Mouse (Mus musculus) heart, postnatal 10 days (tissue): Measurements from ENCODE around the gene Irf1. TPM values are rescaled to one million over a fixed set of nuclear protein-coding genes. Genes with fewer than 3 reads are reported as not detected.

Source experiments
- DNase-seq, 2 experiments: peaks; one replicate each; pipeline ENCODE4 v3.0.0; 2021
- intact Hi-C: fragments of 180-260 bp; cut with DNase I; formaldehyde crosslinking; loops from one replicate; pipeline ENCODE4 v1.15.1; 2025
- total RNA-seq, 2 experiments: library from RNA; stranded (reverse); gene quantifications; 2 replicates each; pipeline ENCODE4 v1.2.3; 2021

The Irf1 gene
- total RNA-seq, 2 experiments from 2014 or later: 15.3 to 18.4 TPM

DNA sequence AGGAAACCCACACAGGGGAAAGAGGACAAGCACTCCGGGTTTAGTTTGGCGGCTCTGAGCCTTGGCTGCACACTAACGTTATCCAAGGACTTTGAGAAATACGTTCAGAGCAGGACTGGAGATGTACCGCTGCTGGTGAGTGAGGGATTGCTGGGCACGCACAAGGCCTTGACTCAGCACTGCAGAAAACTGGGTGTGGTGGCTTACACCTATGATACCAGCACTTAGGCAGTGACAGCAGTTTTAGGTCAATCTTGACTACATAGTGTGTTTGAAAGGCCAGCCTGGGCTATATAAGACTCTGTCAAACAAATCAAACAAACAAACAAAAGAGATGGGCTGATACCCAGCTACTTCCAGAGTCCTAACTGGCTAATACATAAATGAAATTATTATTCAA lies 33.7 kb downstream of the Irf1 start:
- intact Hi-C loops: no loop called here
- DNase-seq: no peak

DNA sequence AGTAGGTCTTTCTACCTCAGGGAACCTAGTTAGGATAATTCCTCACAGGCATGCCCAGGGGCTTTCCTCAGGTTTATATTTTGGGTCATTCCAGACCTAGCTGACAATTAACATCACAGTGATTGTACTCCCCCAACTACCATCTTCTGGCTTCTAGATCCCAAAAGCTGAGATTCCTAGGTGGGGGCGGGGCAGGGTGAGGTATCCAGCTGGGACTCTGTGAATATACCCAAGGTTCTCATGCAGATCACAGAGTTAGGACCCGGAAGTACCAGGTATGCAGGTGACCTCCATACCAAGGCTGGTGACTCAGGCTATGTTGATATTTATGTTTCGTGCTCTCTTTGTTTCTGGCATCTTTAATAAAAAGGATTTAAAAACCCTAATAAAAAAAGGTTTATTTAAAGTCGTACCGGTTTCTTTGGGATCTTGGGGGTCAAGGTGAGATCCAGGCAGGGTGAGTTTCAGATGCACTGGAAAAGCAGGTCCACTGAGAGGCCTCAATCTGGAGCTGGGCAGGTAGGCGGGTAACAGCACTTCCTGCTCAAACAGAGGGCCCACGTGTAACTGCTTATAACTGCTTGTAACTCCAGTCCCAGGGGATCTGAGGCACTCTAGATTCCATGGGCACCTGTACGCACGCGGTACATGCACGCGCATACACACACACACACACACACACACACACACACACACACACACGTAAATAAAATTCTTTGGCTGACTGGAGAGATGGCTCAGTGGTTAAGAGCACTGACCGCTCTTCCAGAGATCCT lies 34.9 kb downstream of the Irf1 start:
- intact Hi-C loops: no loop called here
- DNase-seq: no peak

DNA sequence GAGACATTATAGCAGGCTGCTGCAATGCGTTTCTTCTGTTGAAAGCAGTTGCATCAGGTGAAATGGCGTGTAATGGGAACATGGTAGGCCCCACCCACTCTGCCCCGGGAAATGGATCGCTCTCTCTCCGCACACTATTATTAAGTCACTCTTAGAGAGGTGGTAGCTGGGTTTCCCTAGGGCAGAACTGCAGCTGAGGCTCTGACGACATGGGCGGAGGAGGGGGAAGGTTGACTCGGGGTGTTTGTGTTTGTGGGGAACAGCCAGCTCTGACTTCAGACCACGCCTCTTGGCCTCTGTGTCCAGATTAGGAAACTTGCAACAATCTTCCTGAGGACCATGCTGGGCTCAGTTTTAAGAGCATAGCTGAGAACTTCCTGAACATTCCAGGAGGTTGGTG lies 36.0 kb downstream of the Irf1 start:
- peak; percentile 51 to 58 for DNase-seq
- intact Hi-C loops: no loop called here

- no peak for DNase-seq
- intact Hi-C loops: no loop called here
Measured at GRCm38 (mm10) chr11:53809354-53809753, 39.5 kb downstream of the Irf1 start.

DNA sequence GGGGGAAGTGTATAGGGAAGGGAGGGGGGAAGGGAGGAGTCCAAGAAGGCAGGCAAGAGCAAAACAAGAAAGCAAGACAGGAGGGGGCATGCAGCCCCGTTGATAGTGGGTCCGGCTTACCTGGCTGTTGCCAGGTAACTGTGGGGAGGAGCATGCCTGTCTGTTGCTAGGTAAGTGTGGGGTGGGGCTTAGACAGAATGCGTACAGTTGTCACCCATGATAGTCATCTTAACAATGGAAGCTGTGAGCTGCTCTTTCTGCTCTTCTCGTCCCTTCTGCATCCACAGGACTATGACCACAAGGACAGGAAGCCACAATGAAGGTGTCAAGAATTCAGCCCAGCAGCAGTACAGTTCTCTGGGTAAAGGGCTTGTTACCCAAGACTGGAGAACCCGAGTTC lies 40.3 kb downstream of the Irf1 start:
- no peak for DNase-seq
- intact Hi-C loops: no loop called here

DNA sequence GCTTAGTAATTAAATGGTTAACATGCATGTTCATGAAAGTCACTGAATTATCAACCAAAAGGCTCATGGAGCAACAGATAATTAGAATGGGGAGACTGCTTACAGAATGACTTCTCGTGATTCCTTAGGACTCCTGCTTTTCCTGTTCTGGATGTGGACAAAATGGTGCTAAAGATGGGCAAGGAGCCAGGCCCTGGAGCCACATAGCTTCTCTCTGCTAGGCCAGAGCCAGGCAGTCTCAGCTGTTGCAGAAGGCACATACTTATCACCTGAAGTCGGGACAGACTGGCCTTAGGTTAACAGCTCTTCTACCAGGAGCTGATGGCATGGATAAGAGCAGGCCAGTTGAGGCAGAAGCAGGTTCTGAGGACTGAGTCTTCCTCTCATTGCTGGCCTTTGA lies 40.9 kb downstream of the Irf1 start:
- no peak for DNase-seq
- intact Hi-C loops: no loop called here

GRCm38 (mm10) chr11:53811312-53811711 lies 41.5 kb downstream of the Irf1 start:
- intact Hi-C loops: no loop called here

GRCm38 (mm10) chr11:53813001-53813868 lies 43.4 kb downstream of the Irf1 start:
- intact Hi-C loops: no loop called here

More at GRCm38 (mm10) chr11:53811312-53811711, 41.5 kb downstream of the Irf1 start:
- no peak for DNase-seq

DNA sequence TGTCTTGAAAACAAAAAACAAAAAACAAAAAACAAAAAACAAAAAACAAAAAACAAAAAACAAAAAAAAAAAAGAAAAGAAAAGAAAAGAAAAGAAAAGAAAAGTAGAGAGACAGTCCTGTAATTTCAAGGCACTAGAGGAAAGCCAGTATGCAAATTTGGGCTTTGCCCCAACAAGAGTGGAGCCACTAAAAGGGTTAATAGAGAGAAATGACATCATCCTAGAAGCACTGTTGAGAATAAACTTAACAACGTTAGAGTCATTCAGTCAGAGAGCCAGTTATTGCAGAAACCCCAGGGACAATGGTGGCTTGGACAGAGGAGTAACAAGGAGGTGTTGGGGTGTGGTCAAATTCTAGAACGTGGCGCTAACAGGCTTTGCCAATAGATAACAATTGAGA lies 45.0 kb downstream of the Irf1 start:
- intact Hi-C loops: no loop called here
- DNase-seq: no peak

More at GRCm38 (mm10) chr11:53813001-53813868, 43.4 kb downstream of the Irf1 start:
- peak; percentile 64 to 75 for DNase-seq

GRCm38 (mm10) chr11:53816841-53817375 lies 47.1 kb downstream of the Irf1 start:
- no peak for DNase-seq
- intact Hi-C loops: no loop called here

- intact Hi-C loops: no loop called here
- DNase-seq: peak in 1 of 2 experiments; percentile 60
Measured at GRCm38 (mm10) chr11:53818794-53819193, 49.0 kb downstream of the Irf1 start.

DNA sequence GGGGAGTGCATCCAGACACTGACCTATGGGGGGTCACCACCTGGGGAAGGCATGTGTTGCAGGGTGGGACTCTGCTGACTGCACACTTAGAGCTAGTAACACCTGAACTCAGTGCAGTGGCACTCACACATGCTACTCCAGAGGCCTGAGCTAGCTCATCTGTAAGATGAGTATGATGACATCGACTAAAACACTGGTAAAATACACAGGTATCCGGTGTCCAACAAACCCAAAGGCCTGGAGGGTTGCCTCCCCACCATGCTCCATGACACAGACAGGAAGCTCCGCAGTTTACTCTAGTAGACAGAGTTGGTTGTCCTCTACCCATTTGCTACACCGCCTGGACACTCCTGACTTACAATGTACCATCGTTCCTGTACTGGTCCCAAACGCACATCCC lies 49.7 kb downstream of the Irf1 start:
- intact Hi-C loops: no loop called here
- DNase-seq: no peak

GRCm38 (mm10) chr11:53820516-53821170 lies 50.8 kb downstream of the Irf1 start:
- intact Hi-C loops: no loop called here
- no peak for DNase-seq

DNA sequence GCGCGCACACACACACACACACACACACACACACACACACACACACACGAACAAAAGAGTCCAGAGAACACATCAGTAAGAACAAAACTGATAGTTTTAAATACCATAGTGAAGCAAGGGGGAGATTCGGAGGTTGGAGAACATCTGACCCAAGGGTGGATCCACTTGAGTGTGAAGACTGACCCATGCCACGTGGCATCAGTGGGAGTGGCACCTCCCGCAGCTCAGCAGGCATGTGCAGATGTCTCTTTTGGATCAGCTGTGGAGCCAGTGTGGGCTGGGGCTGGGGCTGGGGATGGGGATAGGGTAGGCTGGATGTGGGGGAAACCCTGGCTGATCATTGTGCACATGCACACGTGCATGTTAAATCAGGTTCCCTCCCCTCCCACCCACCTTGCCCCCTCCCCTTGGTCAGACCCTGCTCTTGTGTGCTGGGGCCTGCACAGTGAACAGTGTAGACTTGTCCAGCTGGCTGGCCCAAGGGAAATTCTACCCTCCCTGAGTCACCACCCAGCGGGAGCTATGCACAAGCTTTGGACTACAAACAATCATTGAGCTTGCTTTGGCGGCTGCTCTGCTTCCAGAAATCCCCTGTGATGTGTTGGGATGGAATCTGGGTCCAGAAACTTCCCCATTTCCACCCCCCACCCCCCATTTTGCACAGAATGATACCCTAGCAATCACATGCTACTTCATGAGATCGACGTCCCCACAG lies 51.6 kb downstream of the Irf1 start:
- DNase-seq: peak in 1 of 2 experiments; percentile 40

GRCm38 (mm10) chr11:53821945-53822338 lies 52.1 kb downstream of the Irf1 start:
- intact Hi-C loops: no loop called here
- no peak for DNase-seq

More for the DNA sequence above, 51.6 kb downstream of the Irf1 start:
- intact Hi-C loops: no loop called here

DNA sequence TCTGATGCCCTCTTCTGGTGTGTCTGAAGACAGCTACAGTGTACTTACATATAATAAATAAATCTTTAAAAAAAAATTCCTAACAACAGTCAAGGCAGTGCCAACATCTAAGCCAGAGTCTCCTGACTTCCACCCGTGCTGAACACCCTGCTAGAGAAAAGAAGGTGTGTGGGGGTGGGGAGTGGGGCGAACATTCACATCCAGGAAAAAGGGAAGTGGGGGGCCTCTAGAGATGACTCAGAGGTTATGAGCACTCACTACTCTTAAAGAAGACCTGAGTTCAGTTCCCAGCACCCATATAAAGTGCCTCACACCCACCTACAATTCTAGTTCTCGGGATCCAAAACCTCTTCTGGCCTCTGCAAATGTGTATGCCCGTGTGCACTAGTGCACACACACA lies 55.6 kb downstream of the Irf1 start:
- DNase-seq: no peak
- intact Hi-C loops: no loop called here
